Comparison of ENCODE assay signal across 8 mouse cellular contexts in the genomic region with DNA sequence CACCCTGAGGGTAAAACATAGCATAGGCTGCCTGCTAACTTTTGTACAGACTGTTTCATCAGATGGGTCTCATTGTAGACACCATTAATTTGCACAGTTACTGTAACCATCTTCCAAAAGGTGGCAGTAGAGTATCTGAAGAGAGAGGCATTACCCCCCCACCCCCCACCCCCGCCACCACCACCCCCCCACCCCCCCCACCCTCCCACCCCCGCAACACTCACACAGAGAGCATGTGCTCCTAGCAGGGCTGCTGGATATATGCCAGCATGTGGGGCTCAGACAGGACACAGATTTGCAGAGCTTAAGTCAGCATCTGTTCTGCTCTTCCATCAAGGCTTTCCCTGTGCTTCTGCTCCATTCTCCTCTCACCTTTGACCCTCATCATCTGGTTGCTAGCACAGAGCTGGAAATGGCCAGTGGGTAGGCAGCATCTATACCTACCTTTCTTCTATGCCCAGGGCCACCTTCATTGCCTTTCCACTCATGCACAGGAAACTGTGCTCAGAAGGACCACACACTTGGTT. TPM values are rescaled to one million over a fixed set of nuclear protein-coding genes. Genes with fewer than 3 reads are reported as not detected.
DNase-seq lines count a peak whose midpoint lies in the region; ATAC-seq and TF ChIP-seq lines count a peak whose summit lies in the region.

No protein-coding gene starts in this region.

- H3K9me3 ChIP-seq in limb, embryonic 14.5 days (ENCODE audit: control insufficient read depth, low read length), result no peaks in the 10 kb centered on the region

- peaks cover 12% of the 10 kb centered on the region for H3K4me1 ChIP-seq in limb, embryonic 14.5 days (ENCODE audit: control insufficient read depth, insufficient read depth, low read length)

- DNase-seq in kidney, adult 11 months, result peak; percentile 25
- no peak for DNase-seq in kidney, adult 18-20 months
- peak; percentile 84 for DNase-seq in MN1 (ENCODE audit: low spot score)
- DNase-seq in cerebellum, postnatal 25 days, result peak; percentile 77 to 88
- peak; percentile 74 for DNase-seq in heart, postnatal 4 days
- peak; percentile 79 for DNase-seq in limb, embryonic 14.5 days (ENCODE audit: low spot score)
- peak; percentile 93 for DNase-seq in retina, postnatal 7 days (ENCODE audit: low read depth, low spot score)
- DNase-seq in urinary bladder, postnatal 36 days (ENCODE audit: low spot score in 2 of 2), result no peak

- peak; percentile 85 for ATAC-seq in limb, embryonic 14.5 days (ENCODE audit: low FRiP score, low read depth)

- no peak overlapping the region for H3K4me3 ChIP-seq in limb, embryonic 14.5 days (replicated peaks; ENCODE audit: low read length)

- H3K27ac ChIP-seq in limb, embryonic 14.5 days (replicated peaks; ENCODE audit: low read depth, low read length), result peak overlapping the region; percentile 43

- 0% methylated on average over 1 of the region's 2 CpGs for WGBS in limb, embryonic 14.5 days

- peaks cover 7% of the 10 kb centered on the region for H3K36me3 ChIP-seq in limb, embryonic 14.5 days (ENCODE audit: control insufficient read depth, insufficient read depth, low read length)

- H3K27me3 ChIP-seq in limb, embryonic 14.5 days (ENCODE audit: control insufficient read depth, insufficient read depth, low read length), result no peaks in the 10 kb centered on the region

- TF ChIP-seq POLR2A in limb, embryonic 14.5 days (IDR thresholded peaks at IDR 0.05; ENCODE audit: borderline replicate concordance, extremely low read depth, insufficient read depth, insufficient read length), result no peak

- no peak overlapping the region for H3K4me2 ChIP-seq in limb, embryonic 14.5 days (replicated peaks; ENCODE audit: low read depth, low read length, severe bottlenecking)

- no peak overlapping the region for H3K9ac ChIP-seq in limb, embryonic 14.5 days (ENCODE audit: low read depth, low read length, severe bottlenecking)

RNA-seq across cellular contexts. Expression of a gene that starts 8.7 kb away (rescaled TPM):
- total RNA-seq in heart, postnatal 4 days (2021), result 100 to 1,000 TPM; 185 to 190 TPM
- 112 and 139 TPM in 2 replicates for polyA plus RNA-seq in limb, embryonic 14.5 days (2012; rRNA removed)
- 55.3 and 62.6 TPM in 2 replicates for polyA plus RNA-seq in limb, embryonic 14.5 days (2014; fragmentation: Nextera tagmentation; extraction: Ambion mirVana)

RNA-seq across cellular contexts. Expression of a gene that starts 17.7 kb away (rescaled TPM):
- total RNA-seq in heart, postnatal 4 days (2021), result 10 to 100 TPM; 50.9 to 55.2 TPM
- polyA plus RNA-seq in limb, embryonic 14.5 days (2012; rRNA removed), result 57.1 and 59.0 TPM in 2 replicates
- 72.0 and 72.4 TPM in 2 replicates for polyA plus RNA-seq in limb, embryonic 14.5 days (2014; fragmentation: Nextera tagmentation; extraction: Ambion mirVana)

RNA-seq across cellular contexts. Expression of a gene that starts 49.1 kb away (rescaled TPM):
- total RNA-seq in heart, postnatal 4 days (2021), result 100 to 1,000 TPM in 1 of 2 experiments, 10 to 100 TPM in 1; 99.5 to 103 TPM
- polyA plus RNA-seq in limb, embryonic 14.5 days (2012; rRNA removed), result 40.2 and 49.2 TPM in 2 replicates
- polyA plus RNA-seq in limb, embryonic 14.5 days (2014; fragmentation: Nextera tagmentation; extraction: Ambion mirVana), result 17.4 and 18.1 TPM in 2 replicates

Comparison
In these comparisons a context has a peak if more than half of its experiments do, and no peak if none do; other contexts are left out.
1. DNase-seq: peak in kidney, adult 11 months (single experiment), MN1 (single experiment), cerebellum, postnatal 25 days (2 of 2), heart, postnatal 4 days (single experiment), limb, embryonic 14.5 days (single experiment) and retina, postnatal 7 days (single experiment); none in kidney, adult 18-20 months (single experiment) and urinary bladder, postnatal 36 days (0 of 2).